Mouse (Mus musculus) small intestine, adult 2 months (tissue): ENCODE data around the gene Irak4.

Experiments
- CTCF ChIP-seq: fragments of 200-500 bp; IDR thresholded peaks from 2 replicates; pipeline ENCODE4 v1.5.1; 2012; ENCODE audit warnings: low read depth, mild to moderate bottlenecking, control low read depth, inconsistent platforms, low read length, moderate library complexity, mixed read lengths; ENCODE audit not compliant: insufficient replicate concordance, insufficient read length; ENCODE audit errors: extremely low read depth
- POLR2A ChIP-seq: fragments of 200-500 bp; IDR thresholded peaks from 2 replicates; pipeline ENCODE4 v1.6.1; 2012; ENCODE audit warnings: low read depth, mild to moderate bottlenecking, control low read depth, inconsistent platforms, low read length, moderate library complexity

DNA sequence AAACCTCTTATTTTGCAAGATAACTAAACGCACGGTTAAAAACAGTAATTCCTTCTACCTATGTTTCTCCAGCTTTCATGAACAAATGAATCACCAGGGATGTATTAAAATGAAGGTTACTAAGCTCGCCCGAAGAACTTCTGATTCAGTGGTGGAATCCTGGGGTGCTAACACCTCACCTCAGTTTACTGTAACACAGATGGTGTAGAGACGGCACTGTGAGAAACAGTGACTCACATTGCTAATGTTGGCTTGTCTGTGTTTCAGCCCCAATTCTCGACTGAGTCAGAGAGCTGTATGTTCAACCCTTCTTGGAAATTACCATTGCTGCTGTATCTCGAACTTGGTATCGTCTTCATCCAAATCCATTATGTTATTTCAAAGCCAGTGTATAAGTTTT lies 64.3 kb downstream of the Irak4 start:
- no peak for TF ChIP-seq CTCF
- no peak for TF ChIP-seq POLR2A
